Mouse (Mus musculus): ENCODE data around the gene Rhbdl3.

- TF ChIP-seq CHD2 (IDR thresholded peaks at IDR 0.05; ENCODE audit: low read depth, low read length) (no peak), ZC3H11A (IDR thresholded peaks at IDR 0.05; ENCODE audit: borderline replicate concordance, low read depth, low read length) (no peak), MAFK (IDR thresholded peaks at IDR 0.05; ENCODE audit: insufficient read depth, low read depth, low read length) (no peak)
Measured at GRCm38 (mm10) chr11:80301316-80302045, 769 bp downstream of the Rhbdl3 start.
